Mouse (Mus musculus) kidney, adult 11 months (tissue): ENCODE results near the gene Pnkd.

ENCODE experiments used
- DNase-seq: peaks from one replicate; pipeline ENCODE4 v3.0.0; 2022

Pnkd gene

DNA sequence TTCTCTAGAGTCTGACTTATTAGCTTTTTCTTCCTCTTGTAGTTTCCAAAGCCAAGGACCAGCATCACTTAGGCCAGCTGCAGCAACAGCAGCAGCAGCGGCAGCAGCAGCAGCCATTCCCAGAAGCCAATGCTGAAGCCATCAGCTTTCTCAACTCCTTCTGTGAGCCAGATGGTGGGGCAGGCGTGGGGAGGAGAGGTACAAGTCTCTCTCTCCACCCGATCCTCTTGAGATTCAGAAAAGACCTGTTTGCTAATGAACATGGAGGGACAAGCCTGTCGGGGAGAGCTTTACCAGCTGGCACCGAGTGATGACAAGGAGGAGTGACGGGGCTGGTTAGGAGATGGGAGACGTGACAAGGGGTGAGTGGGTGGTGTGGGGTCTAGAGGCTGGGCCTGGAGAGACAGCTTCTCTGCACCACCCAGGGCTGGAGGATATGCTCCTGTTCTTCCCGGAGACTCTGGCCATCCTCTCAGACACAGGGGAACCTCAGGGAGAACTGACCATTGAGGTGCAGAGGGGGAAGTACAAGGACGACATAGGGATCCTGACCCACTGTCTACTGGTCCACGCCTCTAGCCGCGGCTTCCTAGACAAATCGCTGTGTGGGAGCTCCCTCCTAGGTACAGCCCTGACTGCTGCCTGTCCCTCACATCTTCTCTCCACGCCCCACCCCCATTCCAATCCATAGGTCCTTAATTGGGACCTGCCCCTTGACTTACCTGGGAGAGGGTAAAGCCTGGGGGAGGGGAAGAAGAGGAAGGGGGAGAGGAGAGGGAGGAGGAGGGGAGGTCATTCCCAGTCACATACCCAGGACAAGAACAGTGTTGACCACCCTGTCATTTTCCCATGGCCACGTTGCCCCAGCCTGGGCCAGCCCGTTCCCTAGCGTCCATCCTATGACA, 77.8 kb downstream of the Pnkd start:
- no peak for DNase-seq

GRCm38 (mm10) chr1:74363437-74363836, 78.7 kb downstream of the Pnkd start:
- no peak for DNase-seq

DNA sequence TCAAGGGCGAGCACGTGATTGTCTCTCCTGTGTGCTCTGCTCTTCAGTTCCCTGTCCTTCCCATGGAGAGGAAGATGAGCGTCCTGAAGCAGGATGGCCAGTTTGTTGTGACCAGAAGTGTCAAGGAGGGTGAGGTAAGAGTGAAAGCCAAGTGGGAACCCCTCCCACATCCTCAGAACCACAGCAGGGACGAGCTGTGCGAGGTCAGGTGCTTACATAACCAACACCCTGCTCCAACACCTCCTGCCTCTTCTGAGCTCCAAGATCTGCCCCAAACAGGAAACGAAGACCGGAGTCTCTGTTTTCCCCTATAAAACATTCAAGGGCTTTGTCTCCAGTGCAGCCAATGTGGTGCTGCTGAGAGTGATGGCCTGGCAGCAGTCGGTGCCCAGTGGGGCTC, 79.5 kb downstream of the Pnkd start:
- no peak for DNase-seq

- DNase-seq, result peak; percentile 37
Measured at GRCm38 (mm10) chr1:74367886-74368645, 83.3 kb downstream of the Pnkd start.

DNA sequence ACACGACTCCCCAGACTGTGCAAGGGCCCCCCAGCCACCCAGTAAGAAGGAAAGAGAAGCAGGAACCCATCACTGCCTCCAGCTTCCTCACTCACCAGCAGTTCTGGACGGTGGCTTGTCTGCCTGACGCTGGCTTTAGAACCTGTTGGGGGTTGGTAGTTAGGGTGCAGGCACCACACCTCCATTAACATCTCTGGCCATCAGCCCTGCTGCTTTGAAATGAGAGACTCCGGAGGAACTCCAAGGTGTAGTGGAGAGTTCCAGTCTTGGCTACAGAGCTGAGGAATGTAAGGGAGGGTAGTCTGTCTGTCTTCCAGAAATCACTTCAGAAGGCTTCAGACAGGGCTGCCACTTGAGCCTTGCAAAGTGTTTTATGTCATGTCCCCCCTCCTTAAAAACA, 85.3 kb downstream of the Pnkd start:
- no peak for DNase-seq

- no peak for DNase-seq
Measured at GRCm38 (mm10) chr1:74373372-74373771, 88.6 kb downstream of the Pnkd start.

DNA sequence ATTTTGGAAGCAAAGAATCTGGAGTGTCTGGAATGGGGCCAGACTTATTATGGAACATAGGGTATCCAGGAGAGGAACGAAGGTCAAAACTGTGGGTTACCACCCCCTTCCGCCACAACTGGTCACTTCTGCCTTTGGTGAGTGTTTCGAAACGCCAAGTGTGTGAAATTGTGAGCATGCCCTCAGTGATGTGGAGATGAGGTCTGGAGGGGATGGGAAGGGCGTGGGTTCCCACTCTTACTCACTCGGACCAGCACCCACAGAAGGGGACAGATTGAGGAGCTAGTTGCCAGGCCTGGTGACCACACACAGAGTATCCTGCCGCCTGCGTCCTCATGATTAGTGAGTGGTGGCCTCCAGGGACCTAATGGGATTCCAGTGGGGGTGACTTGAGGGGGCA, 90.2 kb downstream of the Pnkd start, which contains the start of gene Slc11a1:
Slc11a1 (plus strand) TSS at position 216 of the 400 bp plus-strand sequence.
- DNase-seq, result no peak

DNA sequence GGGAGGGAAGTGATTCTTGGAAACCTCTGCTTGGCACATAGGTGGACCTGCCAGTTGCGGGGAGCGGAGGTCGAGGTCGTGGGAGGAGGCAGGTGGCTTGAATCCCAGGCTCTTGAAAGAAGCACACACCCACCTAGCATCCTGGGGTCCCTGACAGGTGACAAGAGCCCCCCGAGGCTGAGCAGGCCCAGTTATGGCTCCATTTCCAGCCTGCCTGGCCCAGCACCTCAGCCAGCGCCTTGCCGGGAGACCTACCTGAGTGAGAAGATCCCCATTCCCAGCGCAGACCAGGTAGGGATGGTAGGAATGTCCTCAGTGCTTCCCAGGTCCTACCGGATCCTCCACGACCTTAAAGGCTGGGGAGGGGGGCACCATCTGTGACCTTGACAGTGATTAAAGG, 90.8 kb downstream of the Pnkd start:
- no peak for DNase-seq

DNA sequence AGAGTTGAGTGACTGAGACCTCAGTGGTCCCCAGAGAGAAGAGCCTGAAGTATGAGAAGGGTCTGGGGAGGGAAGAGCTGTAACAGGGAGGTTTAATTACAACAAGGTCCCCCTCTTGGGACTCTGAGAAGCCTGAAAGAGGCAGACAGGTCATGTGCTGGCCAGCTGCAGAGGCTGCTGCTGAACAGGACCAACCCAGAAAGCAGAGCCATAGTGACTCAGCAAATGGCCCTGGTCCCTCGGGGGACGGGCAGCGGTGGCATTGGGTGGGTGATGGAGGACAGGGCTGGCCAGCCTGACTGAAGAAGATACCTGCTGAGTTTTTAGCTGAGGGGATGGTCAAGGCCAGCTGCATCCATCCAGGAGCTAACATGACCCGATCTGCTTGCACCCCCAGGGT, 91.7 kb downstream of the Pnkd start:
- no peak for DNase-seq

- DNase-seq, result no peak
Measured at GRCm38 (mm10) chr1:74379058-74379504, 94.4 kb downstream of the Pnkd start.

GRCm38 (mm10) chr1:74380484-74380883, 95.8 kb downstream of the Pnkd start:
- no peak for DNase-seq

GRCm38 (mm10) chr1:74381588-74382021, 96.9 kb downstream of the Pnkd start:
- no peak for DNase-seq

GRCm38 (mm10) chr1:74383385-74383784, 98.7 kb downstream of the Pnkd start:
- no peak for DNase-seq

- no peak for DNase-seq
Measured at GRCm38 (mm10) chr1:74384525-74384924, 99.8 kb downstream of the Pnkd start.

DNA sequence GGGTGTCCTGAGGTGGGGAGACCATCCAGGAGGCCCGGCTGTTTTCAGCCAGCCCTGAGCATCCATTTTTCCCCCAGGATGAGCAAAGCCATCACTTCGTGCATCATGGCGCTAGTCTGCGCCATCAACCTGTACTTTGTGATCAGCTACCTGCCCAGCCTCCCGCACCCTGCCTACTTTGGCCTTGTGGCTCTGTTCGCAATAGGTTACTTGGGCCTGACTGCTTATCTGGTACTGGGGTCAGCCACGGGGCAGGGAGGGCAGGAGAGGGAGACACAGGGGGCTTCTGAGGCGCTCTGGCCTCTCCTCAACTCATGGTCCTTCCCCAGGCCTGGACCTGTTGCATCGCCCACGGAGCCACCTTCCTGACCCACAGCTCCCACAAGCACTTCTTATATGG, 100.3 kb downstream of the Pnkd start:
- no peak for DNase-seq

GRCm38 (mm10) chr1:74385531-74385930, 100.8 kb downstream of the Pnkd start:
- no peak for DNase-seq

DNA sequence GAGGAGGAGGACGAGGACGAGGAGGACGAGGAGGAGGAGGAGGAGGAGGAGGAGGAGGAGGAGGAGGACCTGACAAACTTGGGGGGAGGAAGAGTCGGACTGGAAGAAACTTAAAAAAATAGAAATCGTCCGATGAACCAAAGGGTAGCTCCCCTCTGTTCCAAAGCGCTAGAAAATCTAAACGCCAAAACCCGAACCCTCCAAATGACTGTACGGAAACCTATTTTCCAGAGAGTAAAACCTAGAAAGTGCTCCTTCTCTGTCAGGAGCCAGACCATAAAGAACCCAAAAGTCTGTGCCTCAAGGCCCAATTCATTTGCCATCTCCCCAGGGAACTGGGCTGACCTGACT, 101.6 kb downstream of the Pnkd start:
- DNase-seq, result no peak

DNA sequence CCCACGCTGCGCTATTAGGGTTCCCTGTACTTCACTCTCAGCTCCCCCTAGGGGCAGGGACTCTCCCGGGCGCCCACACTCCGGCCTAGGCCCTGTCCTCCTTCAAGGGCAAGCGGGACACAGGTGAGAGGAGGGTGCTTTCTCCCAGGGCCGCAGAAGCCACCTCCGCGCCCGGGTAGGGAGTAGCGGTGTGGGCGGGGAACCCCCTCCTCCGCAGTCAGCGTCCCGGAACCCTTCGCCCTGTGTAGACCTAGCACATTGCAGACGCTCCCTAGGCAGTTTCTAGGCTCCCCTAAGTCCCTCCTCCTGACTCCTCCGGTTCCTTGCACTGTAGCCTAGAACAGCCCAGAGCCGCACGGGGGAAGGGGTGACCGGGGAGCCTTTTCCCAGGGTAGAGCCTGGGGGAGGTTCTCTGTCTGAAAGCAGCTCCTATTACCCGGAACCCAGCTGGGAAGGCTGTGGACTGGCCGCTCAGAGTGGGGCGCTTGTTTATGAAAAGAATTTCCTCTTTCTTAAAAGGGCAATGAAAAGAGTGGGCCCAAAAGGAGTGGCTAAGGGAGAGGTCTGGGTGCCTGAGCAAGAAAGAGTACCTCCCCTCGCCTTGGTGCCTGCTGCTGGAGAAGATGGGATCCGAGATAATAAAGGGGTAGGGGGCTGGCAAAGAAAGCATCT, 102.1 kb downstream of the Pnkd start:
- DNase-seq, result peak; percentile 98

DNA sequence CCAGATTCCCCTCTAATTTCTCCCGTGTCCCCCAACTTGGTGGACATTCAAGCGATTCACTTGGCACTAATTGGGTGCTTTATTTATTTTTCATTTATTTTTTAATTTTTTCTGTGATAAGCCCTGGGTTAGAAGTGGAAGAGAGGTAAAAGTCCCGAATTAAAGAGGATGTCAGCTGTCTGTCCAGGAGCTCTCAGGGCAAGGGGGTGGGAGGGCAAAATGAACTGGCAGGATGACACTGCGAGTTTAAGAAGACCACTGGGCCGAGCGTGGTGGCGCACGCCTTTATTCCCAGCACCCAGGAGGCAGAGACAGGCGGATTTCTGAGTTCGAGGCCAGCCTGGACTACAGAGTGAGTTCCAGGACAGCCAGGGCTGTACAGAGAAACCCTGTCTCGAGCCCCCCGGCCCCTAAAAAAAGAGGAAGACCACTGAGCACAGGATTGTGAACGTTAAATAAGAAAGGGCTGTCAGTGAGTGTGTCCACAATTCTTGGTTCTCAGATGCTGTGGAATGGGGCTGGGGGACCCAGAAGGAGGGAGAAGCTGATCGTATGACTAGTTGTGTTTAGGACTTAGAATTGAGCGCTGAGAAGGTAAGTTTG, 102.8 kb downstream of the Pnkd start:
- peak; percentile 33 for DNase-seq

DNA sequence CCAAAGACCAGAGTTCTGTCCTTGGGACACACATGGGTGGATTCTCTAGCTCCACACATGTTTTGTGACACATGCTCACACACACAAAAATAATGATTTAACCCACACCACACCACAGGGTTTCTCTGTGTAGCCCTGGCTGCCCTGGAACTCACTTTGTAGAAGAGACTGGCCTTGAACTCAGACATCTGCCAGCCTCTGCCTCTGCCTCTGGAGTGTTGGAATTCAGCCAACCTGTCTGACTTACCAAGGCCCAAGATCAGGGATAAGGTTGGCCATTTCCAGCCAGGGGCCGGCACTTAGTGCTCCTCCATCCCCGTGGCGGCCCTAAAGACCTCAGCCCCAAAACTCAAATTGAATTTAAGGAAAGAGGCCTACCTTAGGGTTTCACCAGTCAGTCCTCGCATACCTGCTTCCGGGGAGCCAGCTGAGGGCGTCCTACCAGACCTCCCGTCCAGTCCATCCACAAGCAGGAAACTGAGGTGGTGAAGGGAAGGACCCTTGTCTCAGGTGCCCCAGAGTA, 103.7 kb downstream of the Pnkd start:
- DNase-seq, result no peak

- DNase-seq, result peak; percentile 37
Measured at GRCm38 (mm10) chr1:74389831-74390286, 105.1 kb downstream of the Pnkd start.

GRCm38 (mm10) chr1:74390287-74390906, 105.7 kb downstream of the Pnkd start:
- peak; percentile 53 for DNase-seq
